In the genomic region with DNA sequence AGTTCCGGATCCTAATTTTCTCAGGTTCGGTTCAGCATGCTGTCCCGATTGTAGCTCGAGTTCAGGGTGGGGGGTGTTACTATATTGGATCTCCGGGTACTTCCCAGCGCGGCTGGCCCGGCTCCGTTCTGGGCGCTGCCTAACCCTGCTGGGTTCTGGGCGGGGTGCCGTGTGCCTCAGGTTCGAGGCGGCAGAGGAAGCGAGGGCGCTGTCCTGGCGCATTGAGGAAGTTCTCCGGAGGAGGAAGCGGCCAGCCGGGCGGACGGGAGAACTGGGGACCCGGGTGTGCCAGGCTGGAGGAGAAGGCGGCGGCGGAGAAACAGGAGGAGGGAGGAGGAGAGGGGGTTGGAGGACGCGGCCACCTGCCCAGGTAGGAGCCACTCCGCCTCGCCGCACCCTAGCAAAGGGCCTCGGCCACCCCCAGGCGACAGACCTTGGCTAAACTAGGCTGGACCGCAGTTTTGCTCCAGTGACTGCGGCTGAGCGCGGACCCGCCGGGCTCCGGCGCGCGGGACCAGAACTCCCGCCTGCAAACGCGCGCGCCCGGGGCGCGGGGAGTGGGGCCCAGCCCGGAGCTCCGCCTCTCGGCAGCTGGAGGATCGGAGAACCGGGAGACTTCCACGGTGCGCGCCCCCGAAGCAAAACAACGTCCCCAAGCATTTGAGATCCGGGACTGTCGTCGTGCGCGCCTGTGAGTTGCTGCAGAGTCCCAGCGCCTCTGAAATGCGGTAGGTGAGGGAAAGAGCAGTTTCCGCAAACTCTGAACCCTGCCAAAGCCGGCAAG, we compare ENCODE assay signal across 8 mouse cellular contexts. TPM values are rescaled to one million over a fixed set of nuclear protein-coding genes. Genes with fewer than 3 reads are reported as not detected.
A peak's percentile ranks its signal among the peaks of the same experiment; 100 is the strongest.
DNase-seq lines count a peak whose midpoint lies in the region; ATAC-seq and TF ChIP-seq lines count a peak whose summit lies in the region.

A gene (plus strand): TSS at position 296 of the 784 bp plus-strand sequence.

- ATAC-seq in hindbrain, embryonic 16.5 days, result peak; percentile 64
- peak; percentile 28; the same call in 1 of the 2 replicates for ATAC-seq in limb, embryonic 13.5 days (ENCODE audit: low FRiP score, low read depth)
- ATAC-seq in midbrain, embryonic 13.5 days, result peak; percentile 69

- H3K9me3 ChIP-seq in ES-E14 (ENCODE audit: control insufficient read depth, insufficient read depth, low read depth, low read length), result no peaks in the 10 kb centered on the region
- H3K9me3 ChIP-seq in hindbrain, embryonic 16.5 days (ENCODE audit: control insufficient read depth, low read length), result no peaks in the 10 kb centered on the region
- H3K9me3 ChIP-seq in limb, embryonic 13.5 days, result no peaks in the 10 kb centered on the region
- no peaks in the 10 kb centered on the region for H3K9me3 ChIP-seq in midbrain, embryonic 13.5 days

- peak within 1 kb of the TSS; percentile 90 for H3K4me2 ChIP-seq in hindbrain, embryonic 16.5 days (ENCODE audit: low read length)
- peak within 1 kb of the TSS; percentile 95 for H3K4me2 ChIP-seq in limb, embryonic 13.5 days (replicated peaks)
- H3K4me2 ChIP-seq in midbrain, embryonic 13.5 days (replicated peaks), result peak within 1 kb of the TSS; percentile 97

- no peak for DNase-seq in ES-E14 (ENCODE audit: low read depth, low spot score)
- peak; percentile 58 for DNase-seq in c-Kit-positive CD71-negative TER-119-negative erythroid progenitor cells, embryonic 14.5 days (ENCODE audit: low read depth)
- DNase-seq in gastrocnemius, postnatal 10 days, result peak; percentile 44
- DNase-seq in spleen, adult 18-20 months, result peak; percentile 75 to 81
- DNase-seq in c-Kit-positive CD71-positive TER-119-positive erythroid progenitor cells, embryonic 14.5 days (ENCODE audit: low spot score), result no peak

- under 1% methylated on average over 69 of the region's 70 CpGs for WGBS in hindbrain, embryonic 16.5 days
- WGBS in limb, embryonic 13.5 days, result under 1% methylated on average over 69 of the region's 70 CpGs
- WGBS in midbrain, embryonic 13.5 days, result under 1% methylated on average over 58 of the region's 70 CpGs

- in situ Hi-C loops in ES-E14 (cut with MboI; ENCODE audit: low sequenced_read_pairs in 2 of 2, unreplicated experiment in 2 of 2), result no loop called here

- H3K4me3 ChIP-seq in ES-E14 (ENCODE audit: insufficient read depth in 1 of 2, low read depth in 1 of 2, low read length in 2 of 2, poor library complexity in 1 of 2, severe bottlenecking in 1 of 2), result peak within 1 kb of the TSS; percentile 74 to 90
- H3K4me3 ChIP-seq in hindbrain, embryonic 16.5 days (ENCODE audit: low read length), result peak within 1 kb of the TSS; percentile 54
- H3K4me3 ChIP-seq in limb, embryonic 13.5 days, result peak within 1 kb of the TSS; percentile 67
- H3K4me3 ChIP-seq in midbrain, embryonic 13.5 days (replicated peaks), result peak within 1 kb of the TSS; percentile 57

- H3K27ac ChIP-seq in ES-E14 (ENCODE audit: insufficient read depth, low read depth, low read length, poor library complexity, severe bottlenecking), result peak within 1 kb of the TSS; percentile 39; the same call in 1 of the 2 replicates
- no peak within 1 kb of the TSS for H3K27ac ChIP-seq in hindbrain, embryonic 16.5 days (ENCODE audit: low read depth, low read length)
- no peak within 1 kb of the TSS for H3K27ac ChIP-seq in limb, embryonic 13.5 days
- no peak within 1 kb of the TSS for H3K27ac ChIP-seq in midbrain, embryonic 13.5 days

- H3K27me3 ChIP-seq in hindbrain, embryonic 16.5 days (replicated peaks; ENCODE audit: control insufficient read depth, insufficient read depth, low read length), result peaks cover 8% of the 10 kb centered on the region
- H3K27me3 ChIP-seq in limb, embryonic 13.5 days, result peaks cover 33% of the 10 kb centered on the region
- H3K27me3 ChIP-seq in midbrain, embryonic 13.5 days, result peaks cover 42% of the 10 kb centered on the region

- no peaks in the 10 kb centered on the region for H3K36me3 ChIP-seq in ES-E14 (ENCODE audit: control insufficient read depth, insufficient read depth, low read length, poor library complexity, severe bottlenecking)
- no peaks in the 10 kb centered on the region for H3K36me3 ChIP-seq in hindbrain, embryonic 16.5 days (ENCODE audit: control insufficient read depth, insufficient read depth, low read length)
- no peaks in the 10 kb centered on the region for H3K36me3 ChIP-seq in limb, embryonic 13.5 days
- H3K36me3 ChIP-seq in midbrain, embryonic 13.5 days, result no peaks in the 10 kb centered on the region

- H3K4me1 ChIP-seq in ES-E14 (ENCODE audit: control insufficient read depth in 2 of 2, insufficient read depth in 2 of 2, low read length in 2 of 2, poor library complexity in 1 of 2), result peaks cover 5% of the 10 kb centered on the region in 2 experiments
- peaks cover 4% of the 10 kb centered on the region; the same call in 1 of the 2 replicates for H3K4me1 ChIP-seq in hindbrain, embryonic 16.5 days (ENCODE audit: control insufficient read depth, insufficient read depth, low read depth, low read length)
- H3K4me1 ChIP-seq in limb, embryonic 13.5 days, result no peaks in the 10 kb centered on the region
- peaks cover 13% of the 10 kb centered on the region; the same call in 1 of the 2 replicates for H3K4me1 ChIP-seq in midbrain, embryonic 13.5 days (replicated peaks)

- H3K9ac ChIP-seq in ES-E14 (ENCODE audit: insufficient read depth, low read depth, low read length, poor library complexity, severe bottlenecking), result peak within 1 kb of the TSS; percentile 82
- peak within 1 kb of the TSS; percentile 62 for H3K9ac ChIP-seq in hindbrain, embryonic 16.5 days (ENCODE audit: low read depth, low read length)
- H3K9ac ChIP-seq in limb, embryonic 13.5 days, result peak within 1 kb of the TSS; percentile 72
- peak within 1 kb of the TSS; percentile 56 for H3K9ac ChIP-seq in midbrain, embryonic 13.5 days (replicated peaks)

TF ChIP-seq in ES-E14, 5 proteins besides CTCF, POLR2A, EP300 and RAD21:
- TF ChIP-seq HCFC1 (IDR thresholded peaks at IDR 0.05; ENCODE audit: borderline replicate concordance, insufficient read depth, low read length) (no peak), ZNF384 (IDR thresholded peaks at IDR 0.05; ENCODE audit: low read depth, low read length) (no peak), CHD2 (IDR thresholded peaks at IDR 0.05; ENCODE audit: low read depth, low read length) (no peak), MAFK (IDR thresholded peaks at IDR 0.05; ENCODE audit: insufficient read depth, low read depth, low read length) (no peak), ZC3H11A (IDR thresholded peaks at IDR 0.05; ENCODE audit: borderline replicate concordance, low read depth, low read length) (no peak)
TF ChIP-seq in ES-E14: peak in this region for 0.

RNA-seq across cellular contexts. Expression of the gene that starts here (rescaled TPM):
- total RNA-seq in ES-E14 (2012; rRNA removed), result 13.3 and 22.3 TPM in 2 replicates
- total RNA-seq in gastrocnemius, postnatal 10 days (2021), result 1 to 10 TPM; 3.2 to 5.8 TPM
- polyA plus RNA-seq in hindbrain, embryonic 16.5 days (2015; fragmentation: Nextera tagmentation; extraction: Ambion mirVana), result 1.1 and 1.4 TPM in 2 replicates
- 2.4 and 2.5 TPM in 2 replicates for polyA plus RNA-seq in limb, embryonic 13.5 days (2015; fragmentation: Nextera tagmentation; extraction: Ambion mirVana)
- 1.1 and 1.5 TPM in 2 replicates for polyA plus RNA-seq in midbrain, embryonic 13.5 days (2015; fragmentation: Nextera tagmentation; extraction: Ambion mirVana)

Comparison
In these comparisons a context has a peak if more than half of its experiments do, and no peak if none do; other contexts are left out.
1. DNase-seq: peak in c-Kit-positive CD71-negative TER-119-negative erythroid progenitor cells, embryonic 14.5 days (single experiment), gastrocnemius, postnatal 10 days (single experiment) and spleen, adult 18-20 months (2 of 2); none in ES-E14 (single experiment) and c-Kit-positive CD71-positive TER-119-positive erythroid progenitor cells, embryonic 14.5 days (single experiment).
2. Peak in every context shown above with its lines, with median percentiles within 50 percentile points of each other: H3K4me3 ChIP-seq, H3K9ac ChIP-seq, ATAC-seq and H3K4me2 ChIP-seq.